Mouse (Mus musculus): ENCODE measurements around the gene Gm614. TPM values are rescaled to one million over a fixed set of nuclear protein-coding genes. Genes with fewer than 3 reads are reported as not detected.

The Gm614 gene
- polyA plus RNA-seq, 2 experiments: 0.15 TPM; not detected in 1

GRCm38 (mm10) chrX:101221834-101222795 is 41.7 kb downstream of the Gm614 start, which contains the start of gene Snx12:
Gene Snx12, minus strand, starts transcription at chrX:101222563.
- 0 out of 2 replicates have a peak, but pooled peaks cover 4% of the 10 kb centered on the region for H3K36me3 ChIP-seq (ENCODE audit: control insufficient read depth, insufficient read depth, low read length)
- peak within 1 kb of the TSS; percentile 56 for H3K9ac ChIP-seq (ENCODE audit: low read depth, low read length, severe bottlenecking)
- ATAC-seq (ENCODE audit: low FRiP score, low read depth): peak; percentile 96
- peak; percentile 92 for DNase-seq (ENCODE audit: low spot score)
- no peak within 1 kb of the TSS for H3K27ac ChIP-seq (replicated peaks; ENCODE audit: low read depth, low read length)
- TF ChIP-seq POLR2A (IDR thresholded peaks at IDR 0.05; ENCODE audit: borderline replicate concordance, extremely low read depth, insufficient read depth, insufficient read length): no peak
- peak within 1 kb of the TSS; percentile 47 for H3K4me2 ChIP-seq (replicated peaks; ENCODE audit: low read depth, low read length, severe bottlenecking)
- peak within 1 kb of the TSS; percentile 48 for H3K4me3 ChIP-seq (replicated peaks; ENCODE audit: low read length)
- WGBS: 20% methylated on average over 53 of the region's 55 CpGs
- H3K4me1 ChIP-seq (ENCODE audit: control insufficient read depth, insufficient read depth, low read length): no peaks in the 10 kb centered on the region
- no peaks in the 10 kb centered on the region for H3K27me3 ChIP-seq (ENCODE audit: control insufficient read depth, insufficient read depth, low read length)
- H3K9me3 ChIP-seq (ENCODE audit: control insufficient read depth, low read length): no peaks in the 10 kb centered on the region

Other genes with a start within 250 kb of the Gm614 start
- gene Tex11, start 204.3 kb downstream of the Gm614 start, polyA plus RNA-seq (2012; rRNA removed): 0.03 and 0.04 TPM in 2 replicates
- gene Tex11, start 204.3 kb downstream of the Gm614 start, polyA plus RNA-seq (2014; fragmentation: Nextera tagmentation; extraction: Ambion mirVana): 0.22 TPM in 1 of 2 replicates, not detected in the other
- 6.1 and 7.7 TPM in 2 replicates for gene Slc7a3, start 178.0 kb downstream of the Gm614 start, polyA plus RNA-seq (2012; rRNA removed)
- gene Slc7a3, start 178.0 kb downstream of the Gm614 start, polyA plus RNA-seq (2014; fragmentation: Nextera tagmentation; extraction: Ambion mirVana): 2.6 and 3.0 TPM in 2 replicates
- gene Snx12, start 41.4 kb downstream of the Gm614 start, polyA plus RNA-seq (2012; rRNA removed): 37.9 and 42.1 TPM in 2 replicates
- 52.8 and 56.2 TPM in 2 replicates for gene Snx12, start 41.4 kb downstream of the Gm614 start, polyA plus RNA-seq (2014; fragmentation: Nextera tagmentation; extraction: Ambion mirVana)
- gene Foxo4, start 9.5 kb downstream of the Gm614 start, polyA plus RNA-seq (2012; rRNA removed): 48.1 and 70.4 TPM in 2 replicates
- gene Foxo4, start 9.5 kb downstream of the Gm614 start, polyA plus RNA-seq (2014; fragmentation: Nextera tagmentation; extraction: Ambion mirVana): 5.0 and 5.6 TPM in 2 replicates
- gene Il2rg, start 4.3 kb upstream of the Gm614 start, polyA plus RNA-seq (2012; rRNA removed): 14.0 and 14.9 TPM in 2 replicates
- gene Il2rg, start 4.3 kb upstream of the Gm614 start, polyA plus RNA-seq (2014; fragmentation: Nextera tagmentation; extraction: Ambion mirVana): 14.9 and 15.1 TPM in 2 replicates
- not detected in 2 replicates for gene Gm20489, start 5.0 kb upstream of the Gm614 start, polyA plus RNA-seq (2012; rRNA removed)
- gene Gm20489, start 5.0 kb upstream of the Gm614 start, polyA plus RNA-seq (2014; fragmentation: Nextera tagmentation; extraction: Ambion mirVana): not detected in 2 replicates
- gene Med12, start 10.0 kb upstream of the Gm614 start, polyA plus RNA-seq (2012; rRNA removed): 122 and 193 TPM in 2 replicates
- gene Med12, start 10.0 kb upstream of the Gm614 start, polyA plus RNA-seq (2014; fragmentation: Nextera tagmentation; extraction: Ambion mirVana): 41.7 and 55.7 TPM in 2 replicates
- gene Nlgn3, start 35.2 kb upstream of the Gm614 start, polyA plus RNA-seq (2012; rRNA removed): 10.3 and 15.6 TPM in 2 replicates
- gene Nlgn3, start 35.2 kb upstream of the Gm614 start, polyA plus RNA-seq (2014; fragmentation: Nextera tagmentation; extraction: Ambion mirVana): 18.2 and 24.4 TPM in 2 replicates
- gene Gjb1, start 112.4 kb upstream of the Gm614 start, polyA plus RNA-seq (2012; rRNA removed): 0.09 and 0.19 TPM in 2 replicates
- not detected in 2 replicates for gene Gjb1, start 112.4 kb upstream of the Gm614 start, polyA plus RNA-seq (2014; fragmentation: Nextera tagmentation; extraction: Ambion mirVana)
- 105 and 118 TPM in 2 replicates for gene Zmym3, start 156.9 kb upstream of the Gm614 start, polyA plus RNA-seq (2012; rRNA removed)
- 30.4 and 36.5 TPM in 2 replicates for gene Zmym3, start 156.9 kb upstream of the Gm614 start, polyA plus RNA-seq (2014; fragmentation: Nextera tagmentation; extraction: Ambion mirVana)
- 402 and 421 TPM in 2 replicates for gene Nono, start 165.3 kb upstream of the Gm614 start, polyA plus RNA-seq (2012; rRNA removed)
- 362 and 397 TPM in 2 replicates for gene Nono, start 165.3 kb upstream of the Gm614 start, polyA plus RNA-seq (2014; fragmentation: Nextera tagmentation; extraction: Ambion mirVana)
- 55.3 and 70.9 TPM in 2 replicates for gene Itgb1bp2, start 185.1 kb upstream of the Gm614 start, polyA plus RNA-seq (2012; rRNA removed)
- 35.2 and 47.0 TPM in 2 replicates for gene Itgb1bp2, start 185.1 kb upstream of the Gm614 start, polyA plus RNA-seq (2014; fragmentation: Nextera tagmentation; extraction: Ambion mirVana)

Data from limb, embryonic 14.5 days (tissue).